Mouse (Mus musculus) liver, embryonic 12.5 days (tissue): ENCODE results near the gene Cbx7. TPM values are rescaled to one million over a fixed set of nuclear protein-coding genes. Genes with fewer than 3 reads are reported as not detected.

Experiments used
- ATAC-seq: fragments of 200-750 bp; cut with Nextera tagmentation; 2 replicates; pipeline ENCODE4 v1.8.0; 2017; ENCODE audit warnings: moderate number of reproducible peaks, mild to moderate bottlenecking, moderate library complexity
- H3K27ac ChIP-seq: fragments of 300-500 bp; sonication (generic); 2 replicates; pipeline ENCODE4 v1.5.1; 2016; ENCODE audit warnings: mild to moderate bottlenecking
- H3K27me3 ChIP-seq: fragments of 300-500 bp; sonication (generic); replicated peaks from 2 replicates; pipeline ENCODE4 v1.6.1; 2016; ENCODE audit warnings: mild to moderate bottlenecking, moderate library complexity
- H3K36me3 ChIP-seq: fragments of 300-500 bp; sonication (generic); 2 replicates; pipeline ENCODE4 v1.6.1; 2016; ENCODE audit warnings: mild to moderate bottlenecking, moderate library complexity
- H3K4me1 ChIP-seq: fragments of 300-500 bp; sonication (generic); 2 replicates; pipeline ENCODE4 v1.6.1; 2016
- H3K4me2 ChIP-seq: fragments of 300-500 bp; sonication (generic); 2 replicates; pipeline ENCODE4 v1.6.1; 2016; ENCODE audit warnings: mild to moderate bottlenecking, moderate library complexity
- H3K4me3 ChIP-seq: fragments of 300-500 bp; sonication (generic); 2 replicates; pipeline ENCODE4 v1.5.1; 2016; ENCODE audit warnings: mild to moderate bottlenecking, moderate library complexity
- H3K9ac ChIP-seq: fragments of 300-500 bp; sonication (generic); 2 replicates; pipeline ENCODE4 v1.6.1; 2016; ENCODE audit warnings: mild to moderate bottlenecking, moderate library complexity
- H3K9me3 ChIP-seq: fragments of 300-500 bp; sonication (generic); replicated peaks from 2 replicates; pipeline ENCODE4 v1.6.1; 2016; ENCODE audit warnings: mild to moderate bottlenecking, moderate library complexity
- WGBS: fragments of 180-500 bp; shearing (Covaris S2); methylation state at CpG from one replicate; pipeline ENCODE4 v1.1.7; 2016; ENCODE audit not compliant: insufficient replicate concordance; 5-methylcytosine and 5-hydroxymethylcytosine counted together
- microRNA-seq: library from miRNA; unstranded; fragments of <30 nt; microRNA quantifications from one replicate; pipeline ENCODE4, GENCODE M21; 2017
- polyA plus RNA-seq: library from polyadenylated mRNA; unstranded; fragments of >200 nt; fragmentation: Nextera tagmentation; extraction: Ambion mirVana; gene quantifications from 2 replicates; pipeline ENCODE4 v1.2.1, GENCODE M21; 2016

The Cbx7 gene
- polyA plus RNA-seq, 1 experiment from 2014 or later = 2.0 TPM

GRCm38 (mm10) chr15:79882623-79883267 lies 88.2 kb downstream of the Cbx7 start:
- no peaks in the 10 kb centered on the region for H3K9me3 ChIP-seq
- peaks cover 13% of the 10 kb centered on the region for H3K4me1 ChIP-seq
- 28% methylated on average over 19 of the region's 19 CpGs for WGBS
- peaks cover 28% of the 10 kb centered on the region for H3K27me3 ChIP-seq
- H3K4me3 ChIP-seq = peak overlapping the region; percentile 63
- H3K36me3 ChIP-seq = no peaks in the 10 kb centered on the region
- no peak for ATAC-seq
- no peak overlapping the region for H3K27ac ChIP-seq
- H3K4me2 ChIP-seq = peak overlapping the region; percentile 80
- no peak overlapping the region for H3K9ac ChIP-seq

- 71% methylated on average over 3 of the region's 3 CpGs for WGBS
- Histone ChIP-seq H3K4me2 (no peak overlapping the region), H3K9me3 (no peaks in the 10 kb centered on the region), H3K4me1 (peaks cover 8% of the 10 kb centered on the region), H3K27ac (no peak overlapping the region), H3K9ac (no peak overlapping the region), H3K4me3 (no peak overlapping the region), H3K27me3 (peaks cover 28% of the 10 kb centered on the region), H3K36me3 (no peaks in the 10 kb centered on the region)
- ATAC-seq = no peak
Observed at GRCm38 (mm10) chr15:79880477-79880876, 90.4 kb downstream of the Cbx7 start.

GRCm38 (mm10) chr15:79879319-79879718 lies 91.6 kb downstream of the Cbx7 start:
- H3K27ac ChIP-seq = no peak overlapping the region
- no peaks in the 10 kb centered on the region for H3K9me3 ChIP-seq
- peaks cover 8% of the 10 kb centered on the region for H3K4me1 ChIP-seq
- no peaks in the 10 kb centered on the region for H3K36me3 ChIP-seq
- no peak for ATAC-seq
- H3K27me3 ChIP-seq = peaks cover 28% of the 10 kb centered on the region
- H3K4me2 ChIP-seq = no peak overlapping the region
- 45% methylated on average over 13 of the region's 13 CpGs for WGBS
- no peak overlapping the region for H3K9ac ChIP-seq
- no peak overlapping the region for H3K4me3 ChIP-seq

- Histone ChIP-seq H3K27ac (no peak overlapping the region), H3K4me1 (peaks cover 8% of the 10 kb centered on the region), H3K27me3 (peaks cover 28% of the 10 kb centered on the region), H3K9me3 (no peaks in the 10 kb centered on the region), H3K9ac (no peak overlapping the region), H3K36me3 (no peaks in the 10 kb centered on the region), H3K4me3 (no peak overlapping the region), H3K4me2 (no peak overlapping the region)
- ATAC-seq = no peak
- 60% methylated on average over 6 of the region's 6 CpGs for WGBS
Observed at GRCm38 (mm10) chr15:79878725-79879136, 92.2 kb downstream of the Cbx7 start.

GRCm38 (mm10) chr15:79875261-79875995 lies 95.5 kb downstream of the Cbx7 start:
- Histone ChIP-seq H3K4me1 (no peaks in the 10 kb centered on the region), H3K4me3 (no peak overlapping the region), H3K9me3 (no peaks in the 10 kb centered on the region), H3K9ac (no peak overlapping the region), H3K27ac (no peak overlapping the region), H3K4me2 (no peak overlapping the region), H3K27me3 (peaks cover 4% of the 10 kb centered on the region; the same call in 1 of the 2 replicates), H3K36me3 (no peaks in the 10 kb centered on the region)
- WGBS = 80% methylated on average over 18 of the region's 18 CpGs
- ATAC-seq = no peak

GRCm38 (mm10) chr15:79873995-79874394 lies 96.9 kb downstream of the Cbx7 start:
- no peak overlapping the region for H3K4me2 ChIP-seq
- H3K36me3 ChIP-seq = no peaks in the 10 kb centered on the region
- H3K4me3 ChIP-seq = no peak overlapping the region
- 39% methylated on average over 2 of the region's 2 CpGs for WGBS
- no peak for ATAC-seq
- no peaks in the 10 kb centered on the region for H3K4me1 ChIP-seq
- H3K9ac ChIP-seq = no peak overlapping the region
- no peak overlapping the region for H3K27ac ChIP-seq
- H3K9me3 ChIP-seq = peaks cover 5% of the 10 kb centered on the region; the same call in 1 of the 2 replicates
- no peaks in the 10 kb centered on the region for H3K27me3 ChIP-seq

- Histone ChIP-seq H3K4me3 (no peak overlapping the region), H3K9ac (no peak overlapping the region), H3K9me3 (peaks cover 5% of the 10 kb centered on the region; the same call in 1 of the 2 replicates), H3K4me2 (no peak overlapping the region), H3K27ac (no peak overlapping the region), H3K27me3 (no peaks in the 10 kb centered on the region), H3K4me1 (no peaks in the 10 kb centered on the region), H3K36me3 (no peaks in the 10 kb centered on the region)
- WGBS = 82% methylated on average over 8 of the region's 8 CpGs
- ATAC-seq = no peak
Observed at GRCm38 (mm10) chr15:79873545-79873944, 97.4 kb downstream of the Cbx7 start.

GRCm38 (mm10) chr15:79867260-79868002 lies 103.5 kb downstream of the Cbx7 start:
- Histone ChIP-seq H3K4me3 (no peak overlapping the region), H3K4me1 (no peaks in the 10 kb centered on the region), H3K9me3 (peaks cover 5% of the 10 kb centered on the region; the same call in 1 of the 2 replicates), H3K27ac (no peak overlapping the region), H3K4me2 (no peak overlapping the region), H3K9ac (no peak overlapping the region), H3K27me3 (0 out of 2 replicates have a peak, but pooled peaks cover under 1% of the 10 kb centered on the region), H3K36me3 (no peaks in the 10 kb centered on the region)
- no peak for ATAC-seq
- 52% methylated on average over 3 of the region's 3 CpGs for WGBS

Small RNA genes within 50 kb of the gene (microRNA-seq; reads per million reads assigned to microRNA genes)
- 2.5 reads per million for gene Mir7213

Other genes starting within 250 kb of the Cbx7 start
- 1.6 and 2.9 TPM in 2 replicates for gene Sun2, start 228.6 kb downstream of the Cbx7 start, polyA plus RNA-seq
- 13.5 and 14.0 TPM in 2 replicates for gene Dnal4, start 193.3 kb downstream of the Cbx7 start, polyA plus RNA-seq
- 0.24 and 0.31 TPM in 2 replicates for gene Nptxr, start 166.4 kb downstream of the Cbx7 start, polyA plus RNA-seq
- gene Npcd, start 136.9 kb downstream of the Cbx7 start, polyA plus RNA-seq = not detected in 2 replicates
- gene Cbx6, start 136.4 kb downstream of the Cbx7 start, polyA plus RNA-seq = 11.2 and 11.7 TPM in 2 replicates
- gene Apobec3, start 79.5 kb downstream of the Cbx7 start, polyA plus RNA-seq = 54.7 and 57.4 TPM in 2 replicates
- 1.6 and 2.2 TPM in 2 replicates for gene Pdgfb, start 43.9 kb upstream of the Cbx7 start, polyA plus RNA-seq
- 20.4 and 21.9 TPM in 2 replicates for gene Syngr1, start 120.2 kb upstream of the Cbx7 start, polyA plus RNA-seq
- 912 and 924 TPM in 2 replicates for gene Rpl3, start 120.7 kb upstream of the Cbx7 start, polyA plus RNA-seq
- gene Tab1, start 162.0 kb upstream of the Cbx7 start, polyA plus RNA-seq = 18.5 and 18.9 TPM in 2 replicates
- gene Mgat3, start 202.6 kb upstream of the Cbx7 start, polyA plus RNA-seq = 0.96 and 1.2 TPM in 2 replicates